Mouse (Mus musculus) erythroblast, embryonic 14.5 days (primary cell): ENCODE measurements around the gene Tekt4.

Source experiments
- GATA1 ChIP-seq: IDR thresholded peaks from 2 replicates; pipeline ENCODE4 v1.6.1; 2012; ENCODE audit warnings: low read length, inconsistent platforms, mixed read lengths
- TAL1 ChIP-seq: IDR thresholded peaks from 3 replicates; pipeline ENCODE4 v1.6.1; 2012; ENCODE audit warnings: low read length, inconsistent platforms, mixed read lengths

DNA sequence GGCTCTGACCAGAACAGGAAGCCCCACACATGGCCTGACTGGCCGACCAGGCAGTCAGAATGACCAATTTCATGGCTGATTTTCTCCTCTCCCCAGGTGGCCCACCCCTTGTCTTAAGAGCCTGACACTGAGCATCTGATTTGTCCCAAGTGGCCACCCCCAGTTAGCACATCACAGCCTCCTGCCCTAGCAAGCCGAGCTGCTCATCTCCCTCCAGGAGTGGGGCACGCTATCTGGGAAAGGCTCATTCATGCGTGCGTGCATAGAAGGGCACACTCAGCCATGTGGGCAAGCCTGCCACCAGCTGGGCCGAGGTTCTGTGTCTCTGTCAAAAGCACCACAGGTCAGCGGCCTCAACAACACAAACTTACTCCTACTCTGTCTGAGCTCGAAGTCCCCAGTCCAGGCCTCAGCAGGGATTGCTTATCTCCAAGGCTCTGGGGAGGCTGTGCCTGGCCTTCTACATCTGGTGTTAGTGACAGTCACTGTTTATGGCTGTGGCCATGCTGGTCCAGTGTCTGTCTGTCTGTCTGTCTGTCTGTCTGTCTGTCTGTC lies 29.8 kb upstream of the Tekt4 start:
- TF ChIP-seq GATA1 (no peak), TAL1 (no peak)
